In genomic region chr7:97245261-97245949, GRCm38 (mm10) we compare ENCODE assay signal across 14 mouse cellular contexts.
A peak's percentile ranks its signal among the peaks of the same experiment; 100 is the strongest.
DNase-seq lines count a peak whose midpoint lies in the region; ATAC-seq lines count a peak whose summit lies in the region.
"Had no signal": no experiment of that assay in that cellular context is flagged by ENCODE, and none has a peak within 500 bp of the region (broad histone marks: within the 10 kb centered on the region; RNA-seq: fewer than 3 reads in every experiment).

No protein-coding gene starts in this region.

- no peak overlapping the region for H3K4me2 ChIP-seq in heart, embryonic 12.5 days
- no peak overlapping the region for H3K4me2 ChIP-seq in midbrain, embryonic 16.5 days (ENCODE audit: low read length)
- H3K4me2 ChIP-seq in midbrain, embryonic 14.5 days (ENCODE audit: low read length): no peak overlapping the region

- H3K27me3 ChIP-seq in heart, embryonic 12.5 days (replicated peaks): no peaks in the 10 kb centered on the region
- H3K27me3 ChIP-seq in midbrain, embryonic 10.5 days (ENCODE audit: low read depth, poor library complexity, severe bottlenecking): no peaks in the 10 kb centered on the region
- H3K27me3 ChIP-seq in midbrain, embryonic 16.5 days (ENCODE audit: control insufficient read depth, insufficient read depth, low read depth, low read length): no peaks in the 10 kb centered on the region
- no peaks in the 10 kb centered on the region for H3K27me3 ChIP-seq in midbrain, embryonic 14.5 days (ENCODE audit: control insufficient read depth, insufficient read depth, low read length)

- no peaks in the 10 kb centered on the region for H3K36me3 ChIP-seq in heart, embryonic 12.5 days
- no peaks in the 10 kb centered on the region for H3K36me3 ChIP-seq in midbrain, embryonic 10.5 days
- H3K36me3 ChIP-seq in midbrain, embryonic 16.5 days (ENCODE audit: control insufficient read depth, insufficient read depth, low read length): no peaks in the 10 kb centered on the region
- no peaks in the 10 kb centered on the region for H3K36me3 ChIP-seq in midbrain, embryonic 14.5 days (ENCODE audit: control insufficient read depth, insufficient read depth, low read length)
- H3K36me3 ChIP-seq: hindbrain, embryonic 10.5 days had no signal

- no peak for ATAC-seq in heart, embryonic 12.5 days (ENCODE audit: insufficient number of reproducible peaks, low FRiP score)
- ATAC-seq in midbrain, embryonic 16.5 days: no peak
- ATAC-seq in midbrain, embryonic 14.5 days (ENCODE audit: low FRiP score, low TSS enrichment): peak; percentile 57; the same call in 1 of the 2 replicates

- WGBS in heart, embryonic 12.5 days: 86% methylated on average over 2 of the region's 2 CpGs
- WGBS in midbrain, embryonic 10.5 days: 77% methylated on average over 2 of the region's 2 CpGs
- 43% methylated on average over 2 of the region's 2 CpGs for WGBS in midbrain, embryonic 16.5 days
- 48% methylated on average over 2 of the region's 2 CpGs for WGBS in midbrain, embryonic 14.5 days

- no peak overlapping the region for H3K4me3 ChIP-seq in heart, embryonic 12.5 days
- H3K4me3 ChIP-seq in midbrain, embryonic 10.5 days: no peak overlapping the region
- H3K4me3 ChIP-seq in midbrain, embryonic 16.5 days (ENCODE audit: low read depth, low read length): no peak overlapping the region
- no peak overlapping the region for H3K4me3 ChIP-seq in midbrain, embryonic 14.5 days (replicated peaks; ENCODE audit: low read depth, low read length)
- H3K4me3 ChIP-seq: hindbrain, embryonic 10.5 days had no signal

- peak; percentile 93 for DNase-seq in heart, adult 11 months
- DNase-seq in midbrain, embryonic 10.5 days (ENCODE audit: low spot score): no peak
- peak; percentile 35 to 64 for DNase-seq in layer of hippocampus, adult 18-20 months (ENCODE audit: low spot score in 2 of 2)
- peak; percentile 38 for DNase-seq in midbrain, embryonic 14.5 days
- no peak for DNase-seq in retina, postnatal 1 day
- no peak for DNase-seq in embryo, embryonic 9.5 days (ENCODE audit: extremely low spot score)
- DNase-seq: cerebellum, adult 11-12 months; gastrocnemius, postnatal 25 days; kidney, adult 9 months; spleen, adult 18-20 months had no signal

- no peak overlapping the region for H3K27ac ChIP-seq in heart, embryonic 12.5 days (ENCODE audit: poor library complexity, severe bottlenecking)
- H3K27ac ChIP-seq in midbrain, embryonic 10.5 days (replicated peaks): peak overlapping the region; percentile 61
- H3K27ac ChIP-seq in midbrain, embryonic 16.5 days (ENCODE audit: low read length): no peak overlapping the region
- H3K27ac ChIP-seq in midbrain, embryonic 14.5 days (replicated peaks; ENCODE audit: low read depth, low read length): no peak overlapping the region
- H3K27ac ChIP-seq: hindbrain, embryonic 10.5 days had no signal

- H3K4me1 ChIP-seq in heart, embryonic 12.5 days (replicated peaks): peaks cover 9% of the 10 kb centered on the region
- peaks cover 20% of the 10 kb centered on the region for H3K4me1 ChIP-seq in midbrain, embryonic 10.5 days
- peaks cover 8% of the 10 kb centered on the region for H3K4me1 ChIP-seq in midbrain, embryonic 16.5 days (ENCODE audit: control insufficient read depth, insufficient read depth, low read length)
- no peaks in the 10 kb centered on the region for H3K4me1 ChIP-seq in midbrain, embryonic 14.5 days (ENCODE audit: control insufficient read depth, insufficient read depth, low read length)

- H3K9me3 ChIP-seq in heart, embryonic 12.5 days (replicated peaks): no peaks in the 10 kb centered on the region
- no peaks in the 10 kb centered on the region for H3K9me3 ChIP-seq in midbrain, embryonic 10.5 days (replicated peaks)
- no peaks in the 10 kb centered on the region for H3K9me3 ChIP-seq in midbrain, embryonic 16.5 days (replicated peaks; ENCODE audit: control insufficient read depth, low read length, poor library complexity, severe bottlenecking)
- H3K9me3 ChIP-seq in midbrain, embryonic 14.5 days (ENCODE audit: control insufficient read depth, low read length): no peaks in the 10 kb centered on the region
- H3K9me3 ChIP-seq: G1E; hindbrain, embryonic 10.5 days had no signal

- H3K9ac ChIP-seq in heart, embryonic 12.5 days: no peak overlapping the region
- no peak overlapping the region for H3K9ac ChIP-seq in midbrain, embryonic 16.5 days (ENCODE audit: low read depth, low read length)
- no peak overlapping the region for H3K9ac ChIP-seq in midbrain, embryonic 14.5 days (replicated peaks; ENCODE audit: low read length)

Comparison
In these comparisons a context has a peak if more than half of its experiments do, and no peak if none do; other contexts are left out.
1. DNase-seq: peak in heart, adult 11 months (single experiment), layer of hippocampus, adult 18-20 months (2 of 2) and midbrain, embryonic 14.5 days (single experiment); none in midbrain, embryonic 10.5 days (single experiment), retina, postnatal 1 day (single experiment) and embryo, embryonic 9.5 days (single experiment).